Mouse (Mus musculus) adipocyte (in vitro differentiated cells): ENCODE measurements around the gene Spag17.
"Not testable (repeated sequence)": the region's sequence is repeated elsewhere in the genome, so short reads cannot be mapped to it uniquely, and the experiment has no call there.

Experiments used
- DNase-seq: peaks from one replicate; pipeline ENCODE4 v3.0.0-alpha.2; 2016; ENCODE audit warnings: low spot score

The Spag17 gene

DNA sequence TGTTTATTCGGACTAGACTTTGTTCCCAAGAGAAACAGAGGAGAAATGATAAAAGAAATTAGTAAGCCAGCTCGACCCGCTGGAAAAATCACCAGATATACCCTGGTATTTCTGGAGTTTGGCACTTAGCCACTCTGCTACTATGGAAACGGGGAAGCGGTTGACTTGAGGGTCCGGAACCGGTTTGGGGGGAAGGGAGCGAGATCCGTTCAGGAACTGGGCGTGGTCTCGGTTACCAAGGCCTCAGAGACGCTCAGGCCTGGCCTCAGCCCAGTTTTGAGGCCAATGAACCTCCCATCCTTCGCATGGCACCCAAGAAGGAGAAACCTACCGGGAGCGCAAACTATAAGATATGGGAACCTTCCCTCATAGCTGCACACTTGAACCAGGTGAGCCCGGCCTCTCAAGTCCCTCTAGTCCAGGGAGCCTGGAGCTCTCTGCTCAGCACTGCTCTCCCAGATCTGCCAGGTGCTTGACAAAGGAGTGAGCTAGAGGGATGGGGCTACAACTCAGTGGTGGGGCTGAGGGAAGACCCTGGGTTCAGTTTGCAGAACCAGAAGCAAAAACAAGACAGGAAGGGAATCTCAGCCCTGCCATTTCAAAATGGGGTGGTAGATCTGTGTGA, at the start of gene Spag17:
Gene Spag17, plus strand, starts transcription at position 220 of the 625 bp plus-strand sequence.
- DNase-seq, result no peak

DNA sequence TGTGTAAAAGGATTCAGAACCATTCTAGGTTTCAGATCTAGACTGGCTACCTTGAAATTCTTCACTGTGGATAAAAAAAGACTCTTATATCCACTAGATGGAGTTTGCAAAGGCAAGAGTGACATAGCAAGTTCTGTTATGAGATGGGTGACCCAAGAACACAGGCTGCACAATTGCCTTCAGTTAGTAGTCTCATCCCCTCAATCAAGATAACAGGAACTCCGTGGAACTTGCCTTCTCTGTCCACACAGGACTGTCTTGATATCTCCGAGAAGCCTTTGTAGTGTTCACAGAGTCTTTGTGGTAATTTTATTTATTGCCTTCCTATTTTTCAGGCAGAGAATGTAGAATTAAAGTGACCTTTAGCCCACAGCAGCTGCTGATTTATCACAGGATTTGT, 42.9 kb upstream of the Spag17 start:
- DNase-seq, result no peak

DNA sequence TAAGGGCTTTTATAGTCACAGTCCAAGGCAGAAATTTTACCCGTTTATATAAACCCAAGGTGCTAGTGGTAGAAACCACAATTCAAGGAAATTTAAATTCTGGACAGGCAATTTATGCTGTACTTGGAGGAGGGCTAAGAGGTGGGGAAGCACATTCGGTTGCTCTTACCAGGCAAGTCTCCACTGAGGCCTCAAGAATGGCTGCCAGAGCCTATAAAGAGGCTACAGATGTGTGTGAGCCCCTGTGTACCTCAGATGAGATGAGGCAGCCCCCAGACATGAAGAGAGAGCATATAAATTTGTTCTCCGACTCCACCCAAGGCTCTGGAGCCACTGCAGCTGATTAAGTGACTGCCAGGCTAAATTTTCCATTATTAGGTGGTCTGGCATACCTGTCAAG, 42.4 kb upstream of the Spag17 start:
- DNase-seq, result no peak

DNA sequence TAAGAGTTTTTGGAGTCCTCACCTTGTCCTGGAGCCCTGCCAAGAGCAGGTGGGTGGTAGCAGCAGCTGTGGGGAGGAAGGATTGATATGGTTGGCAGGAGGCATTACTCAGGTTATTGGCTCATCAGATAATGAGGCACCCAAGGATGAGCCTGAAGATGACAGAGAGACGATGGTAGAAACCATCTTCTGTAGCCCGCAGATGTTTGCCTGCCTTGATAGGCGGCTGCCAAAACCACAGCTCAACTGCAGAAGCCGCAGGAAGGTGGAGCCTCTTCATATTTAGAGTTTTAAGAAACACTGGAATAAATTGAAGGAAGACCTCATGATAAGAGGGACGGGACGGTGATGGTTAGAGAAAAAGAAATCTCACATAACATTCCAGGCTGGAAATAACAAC, 42.0 kb upstream of the Spag17 start:
- no peak for DNase-seq

DNA sequence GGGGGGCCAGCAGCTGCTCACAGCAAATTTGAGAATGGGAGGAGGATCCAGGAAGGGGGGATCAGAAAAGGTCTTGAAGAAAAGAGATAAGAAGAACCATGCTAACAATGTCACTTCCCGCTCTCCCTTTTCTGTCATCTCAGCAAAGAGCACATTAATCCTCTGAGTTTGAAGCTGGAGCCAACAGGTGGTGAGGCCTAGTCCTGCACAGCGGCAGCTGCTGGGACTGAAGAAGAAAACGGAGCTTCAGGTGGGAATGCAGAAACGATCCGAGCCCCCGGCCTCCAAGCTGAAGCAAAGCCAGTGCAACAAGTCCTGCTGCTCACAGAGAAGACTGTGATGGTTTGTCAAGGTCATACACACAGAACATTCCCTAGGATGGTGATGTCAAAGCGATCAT, 34.3 kb upstream of the Spag17 start:
- DNase-seq, result no peak

DNA sequence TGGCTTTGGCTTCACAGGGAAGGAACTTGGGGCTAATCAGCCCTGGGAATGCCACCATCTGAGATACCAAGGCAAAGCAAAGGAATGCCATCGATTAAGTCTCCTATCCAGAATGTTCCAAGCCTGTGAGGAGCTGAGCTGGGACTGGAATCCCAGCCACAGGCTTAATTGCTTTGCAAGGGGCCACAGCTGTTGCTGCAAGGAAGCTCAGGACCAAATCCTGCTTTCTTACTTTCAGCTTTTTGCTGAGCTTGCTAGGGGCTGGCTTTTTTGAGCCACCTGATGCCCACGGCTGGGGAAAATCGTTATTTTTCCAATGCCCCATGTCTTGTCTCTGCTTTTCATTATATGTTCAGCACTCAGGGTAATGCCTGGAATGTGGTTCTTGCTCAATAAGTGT, 30.6 kb upstream of the Spag17 start:
- DNase-seq, result no peak

DNA sequence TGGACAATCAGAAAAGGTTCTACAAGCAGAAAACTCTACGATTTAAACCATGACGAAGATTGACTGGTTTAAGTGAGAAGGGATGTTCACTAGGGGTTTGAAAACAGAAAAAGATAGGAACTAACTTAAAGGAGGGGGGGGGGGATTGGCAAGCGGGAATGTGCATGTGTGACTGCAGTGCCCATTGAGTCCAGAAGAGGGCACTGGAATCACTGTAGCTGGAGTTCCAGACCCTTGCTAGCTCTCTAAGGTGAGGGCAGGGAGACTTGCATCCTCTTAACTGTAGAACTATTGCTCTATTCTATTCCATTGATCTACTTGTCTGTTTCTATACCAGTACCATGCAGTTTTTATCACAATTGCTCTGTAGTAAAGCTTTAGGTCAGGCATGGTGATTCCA, 26.3 kb upstream of the Spag17 start:
- DNase-seq, result no peak

DNA sequence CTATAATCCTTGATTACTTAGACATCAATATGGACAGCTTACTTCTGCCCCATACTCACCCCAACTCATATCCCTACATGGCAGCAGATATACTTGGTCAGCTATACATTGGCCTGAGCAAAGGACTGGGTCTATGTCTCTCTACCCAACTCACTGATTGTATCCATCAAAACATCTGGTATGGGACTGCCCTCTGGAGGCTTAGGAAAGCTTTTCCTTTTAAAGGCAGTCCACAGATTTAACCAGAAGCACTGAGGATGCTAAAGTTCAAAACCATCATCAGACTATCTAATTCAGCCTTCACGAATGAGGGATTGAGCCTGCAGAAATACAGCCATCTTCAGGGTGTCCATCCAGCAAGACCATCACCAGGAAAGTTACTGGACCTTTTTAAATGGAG, 20.5 kb upstream of the Spag17 start:
- DNase-seq, result peak; percentile 16

DNA sequence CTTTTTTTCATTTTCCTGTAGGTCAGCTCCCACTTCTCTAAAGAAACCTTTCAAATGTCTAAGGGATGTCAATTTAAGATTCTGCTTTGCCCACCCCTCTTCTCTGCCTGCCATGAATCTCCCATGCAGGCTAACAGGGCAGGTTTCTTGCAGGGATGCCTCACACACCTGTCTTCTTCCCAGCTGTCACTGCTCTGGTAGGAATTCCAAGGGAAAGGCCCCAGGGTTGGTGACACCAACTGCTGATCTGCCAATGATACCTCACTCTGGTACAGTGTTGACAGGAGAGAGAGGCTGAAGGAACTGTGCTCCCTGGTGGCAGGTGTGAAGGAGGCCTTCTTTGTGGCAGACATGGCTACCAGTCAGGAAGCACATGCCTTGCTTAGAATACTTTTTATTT, 10.1 kb upstream of the Spag17 start:
- no peak for DNase-seq

DNA sequence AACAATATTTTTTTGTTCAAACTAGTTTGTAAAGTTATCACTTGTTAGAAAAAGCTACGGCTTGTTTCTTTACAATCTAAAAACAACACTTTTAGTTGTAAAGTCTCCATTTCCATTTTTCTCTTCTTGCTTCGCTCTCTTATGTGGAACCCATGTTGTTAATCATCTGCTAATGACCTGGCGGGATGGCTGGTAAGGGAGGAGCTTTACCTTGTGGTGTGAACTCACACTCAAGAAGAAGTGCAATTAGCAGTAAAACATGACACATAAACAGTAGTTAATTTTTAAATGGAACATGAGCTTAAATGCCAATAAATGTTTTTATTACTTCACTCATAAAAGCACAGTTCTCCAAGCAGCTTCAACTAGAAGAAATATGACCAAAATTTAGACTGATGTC, 3.7 kb upstream of the Spag17 start:
- DNase-seq, result no peak

DNA sequence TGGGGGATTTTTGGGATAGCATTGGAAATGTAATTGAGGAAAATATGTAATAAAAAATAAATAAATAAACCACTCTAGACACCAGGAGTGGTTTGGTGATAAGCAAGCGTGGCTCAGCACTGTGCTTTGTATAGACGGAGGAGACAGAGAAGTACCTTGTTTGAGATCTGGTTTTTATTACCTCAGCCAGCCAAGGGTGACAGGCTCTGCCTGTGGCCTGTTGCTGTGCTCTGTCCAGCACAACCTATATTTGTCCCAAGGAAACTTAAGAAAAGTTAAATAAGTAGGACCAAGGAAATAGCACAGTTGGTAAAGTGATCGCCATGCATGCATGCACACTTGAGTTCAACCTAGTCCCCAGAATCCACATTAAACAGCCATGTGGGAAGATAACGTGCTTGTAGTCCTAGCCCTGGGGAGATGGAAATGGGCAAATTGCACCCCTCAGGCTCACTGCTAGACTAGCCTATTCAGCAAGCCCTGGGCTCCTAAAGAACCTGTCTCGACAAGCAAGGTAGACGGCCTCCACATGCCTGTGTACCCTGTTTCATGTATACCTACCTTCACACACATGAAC, 1.1 kb upstream of the Spag17 start:
- no peak for DNase-seq

DNA sequence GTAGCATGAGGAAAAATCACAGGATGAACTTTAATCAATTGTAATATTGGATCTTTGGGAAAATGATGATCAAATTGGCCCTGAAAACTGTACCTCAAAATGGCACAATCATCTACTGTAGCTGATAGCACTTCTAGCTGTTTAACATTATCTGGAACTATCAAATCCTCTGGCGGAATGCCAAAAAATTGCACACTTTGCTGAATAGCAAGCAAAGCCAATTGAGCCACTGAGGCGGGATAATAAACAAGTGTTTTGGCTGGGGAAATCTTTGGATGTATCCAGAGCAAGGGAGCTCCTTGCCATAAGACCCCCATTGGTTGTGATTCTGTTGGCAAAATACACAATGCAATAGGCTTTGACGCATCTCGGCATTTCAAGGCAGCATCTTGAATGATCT, 9.5 kb downstream of the Spag17 start:
- not testable (repeated sequence) for DNase-seq

DNA sequence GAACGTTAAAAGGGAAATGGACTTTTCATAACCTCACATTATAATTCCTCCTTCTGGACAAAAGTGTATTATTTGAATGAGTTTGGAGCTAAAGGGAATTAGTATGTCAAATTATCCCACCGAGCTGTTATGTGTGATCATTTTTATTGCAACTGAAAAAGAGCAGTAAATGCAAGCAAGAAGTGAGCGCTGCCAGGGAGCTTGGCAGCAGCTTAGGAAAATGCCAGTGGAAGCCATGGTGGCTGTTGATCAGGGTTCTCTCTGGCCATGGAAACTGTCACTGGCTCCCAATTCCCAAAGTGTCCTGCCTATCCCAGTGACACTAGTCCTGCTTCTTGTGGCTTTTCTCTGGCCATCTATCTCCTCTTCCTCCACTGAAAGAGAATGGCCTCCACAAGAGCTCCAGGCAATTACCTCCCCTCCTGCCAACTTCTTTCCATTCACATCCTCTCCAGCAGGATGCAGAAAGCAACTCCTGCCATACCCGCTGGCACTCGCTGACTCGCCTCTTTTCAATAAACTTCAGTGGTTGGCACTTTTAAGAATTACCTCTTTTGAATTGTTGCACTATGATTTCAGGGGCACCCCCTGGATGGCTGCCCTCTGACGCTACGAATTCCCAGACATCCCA, 28.7 kb downstream of the Spag17 start:
- no peak for DNase-seq

DNA sequence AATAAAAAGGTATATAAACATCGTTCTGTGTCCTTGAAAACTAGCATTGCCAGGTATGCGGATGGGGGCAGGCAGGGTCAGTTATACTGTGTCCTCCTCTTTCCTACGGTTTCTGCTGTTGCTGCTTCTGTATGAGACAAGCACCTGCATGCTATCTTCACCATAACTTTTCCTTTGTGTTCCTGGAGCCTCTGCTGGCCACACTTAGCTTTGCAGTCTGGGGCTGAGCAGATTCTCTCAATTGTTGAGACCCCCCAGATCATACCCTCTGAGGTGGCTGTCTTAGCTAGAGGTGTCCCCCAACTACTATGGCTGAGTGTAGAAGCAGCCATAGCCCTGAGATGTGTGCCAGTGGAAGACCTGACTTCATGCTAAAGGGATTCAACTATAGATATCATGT, 37.7 kb downstream of the Spag17 start:
- DNase-seq, result no peak

DNA sequence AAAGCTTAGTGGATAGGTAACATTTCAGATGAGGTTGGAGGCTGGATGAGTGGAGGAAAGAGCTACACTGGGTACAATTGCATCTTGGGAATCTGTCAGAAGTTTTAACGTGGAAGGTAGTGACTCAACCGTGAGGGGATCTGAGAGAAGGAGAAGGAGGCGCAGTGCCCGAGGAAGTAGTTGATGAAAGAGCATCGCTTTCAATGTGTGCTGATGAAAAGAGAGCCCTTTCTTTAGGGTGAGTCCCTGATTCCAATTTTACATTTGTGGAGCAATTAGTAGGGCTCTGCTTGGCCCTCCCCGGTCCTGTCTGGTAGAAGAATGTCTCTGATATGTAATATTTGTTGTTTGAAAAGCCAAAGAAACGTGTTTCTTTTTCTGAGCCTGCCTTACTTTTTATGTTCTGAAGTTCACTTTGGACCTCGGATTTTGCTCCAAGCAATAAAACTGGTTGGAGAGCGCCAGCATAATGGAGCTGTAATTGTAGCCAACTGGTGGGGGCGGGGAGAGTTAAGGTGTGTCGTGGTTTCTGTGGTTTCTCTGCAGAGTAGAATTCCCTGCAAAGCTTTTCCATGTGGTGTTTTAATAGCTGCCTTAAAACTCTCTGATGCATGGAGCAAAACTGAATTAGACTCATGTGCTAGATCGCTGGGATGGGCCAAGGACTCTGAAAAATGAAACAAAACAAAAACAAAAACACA, 45.9 kb downstream of the Spag17 start:
- no peak for DNase-seq

DNA sequence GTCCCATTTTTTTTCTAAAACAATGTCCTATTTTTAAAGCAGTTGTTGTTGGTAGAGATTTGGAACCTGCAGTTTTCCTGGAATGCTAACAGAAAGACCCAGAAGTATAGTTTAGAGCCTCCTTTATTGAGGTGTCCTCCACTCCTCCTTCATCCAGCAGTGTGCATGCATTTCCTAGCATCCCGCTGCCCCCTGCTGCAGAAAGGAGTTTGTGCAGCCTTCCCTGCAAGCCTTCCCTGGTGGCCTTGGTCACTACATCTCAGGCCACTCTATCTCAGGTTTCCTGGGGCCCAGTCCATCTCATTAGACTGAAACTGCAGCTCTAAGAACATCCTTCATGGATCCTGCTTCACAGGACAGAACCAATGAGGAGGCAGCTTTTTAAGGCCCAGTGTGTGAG, 51.0 kb downstream of the Spag17 start:
- peak; percentile 17 for DNase-seq

DNA sequence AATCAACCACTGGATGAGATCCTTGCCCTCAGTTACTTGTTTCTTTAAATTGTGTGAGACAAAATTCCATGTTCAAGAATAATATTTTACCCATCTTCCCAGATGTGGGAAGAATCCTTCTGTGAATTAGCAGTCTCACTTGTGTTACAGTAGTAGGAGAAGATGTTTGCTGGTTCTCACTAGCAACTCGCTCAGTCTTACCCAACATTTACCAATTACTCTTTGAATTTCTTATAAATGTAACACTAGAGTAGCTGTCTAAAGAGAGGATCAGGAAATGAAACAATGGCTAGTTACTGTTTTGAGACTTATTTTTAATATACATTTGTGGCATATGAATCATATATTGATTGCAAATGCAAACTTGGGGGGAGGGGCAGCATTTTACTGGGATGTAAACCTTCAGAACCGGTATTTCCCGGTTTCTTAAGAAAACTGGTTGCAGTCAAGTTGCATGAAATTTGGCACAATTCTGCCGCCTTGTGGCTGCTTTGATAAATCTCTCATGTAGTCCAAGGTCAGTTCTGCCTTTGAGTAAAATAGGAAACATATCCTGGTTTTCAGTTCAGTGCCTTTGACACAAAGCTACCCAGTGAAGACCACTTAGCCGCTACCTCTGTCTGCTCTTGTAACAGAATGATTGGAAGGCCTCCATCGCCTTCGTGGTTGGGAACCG, 53.5 kb downstream of the Spag17 start:
- DNase-seq, result peak; percentile 81

DNA sequence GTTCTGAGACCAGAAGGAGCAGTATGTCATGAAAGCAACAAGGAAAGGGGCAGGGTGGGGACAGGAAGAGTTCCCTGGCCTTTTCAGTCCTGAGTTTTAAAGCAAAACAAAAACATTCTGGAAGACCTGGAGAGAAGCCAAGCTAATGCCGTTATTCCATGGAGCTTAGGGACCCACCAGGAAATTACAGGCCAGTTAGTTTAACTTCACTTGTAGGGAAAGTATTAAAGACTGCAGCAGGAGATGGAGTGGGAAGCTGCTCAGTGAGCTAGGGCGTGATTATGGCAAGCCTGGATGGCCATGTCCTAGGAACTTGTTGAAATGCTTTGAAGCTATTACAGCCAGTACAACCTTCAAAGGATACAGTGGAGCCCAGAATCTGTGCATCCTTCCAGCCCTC, 60.0 kb downstream of the Spag17 start:
- DNase-seq, result no peak

DNA sequence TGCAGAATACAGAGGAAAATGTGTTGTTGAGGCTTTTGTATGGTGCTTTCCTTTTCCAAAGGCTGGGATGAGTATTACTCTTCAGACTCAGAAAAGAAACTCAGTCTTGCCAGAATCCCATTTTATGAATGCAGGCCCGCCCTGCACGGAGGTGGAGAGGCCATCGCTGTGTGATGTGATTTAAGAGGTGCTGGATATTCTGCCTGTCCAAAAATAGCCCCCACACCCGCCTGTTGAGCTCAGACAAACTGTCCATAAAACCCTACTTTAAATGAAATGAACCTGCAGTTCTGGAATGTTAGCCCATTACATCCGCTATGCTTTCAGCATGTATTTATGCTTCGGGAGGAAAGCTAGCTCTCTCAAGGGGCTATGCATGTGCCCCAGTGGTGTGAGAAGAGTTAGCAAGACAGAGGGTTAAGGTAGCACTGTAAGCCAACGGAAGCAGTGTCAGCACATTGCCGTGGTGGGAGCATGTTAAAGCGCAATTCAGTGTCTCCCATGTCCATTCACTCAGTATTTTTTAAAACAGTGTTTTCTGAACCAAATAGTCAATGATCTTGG, 68.9 kb downstream of the Spag17 start:
- DNase-seq, result no peak

DNA sequence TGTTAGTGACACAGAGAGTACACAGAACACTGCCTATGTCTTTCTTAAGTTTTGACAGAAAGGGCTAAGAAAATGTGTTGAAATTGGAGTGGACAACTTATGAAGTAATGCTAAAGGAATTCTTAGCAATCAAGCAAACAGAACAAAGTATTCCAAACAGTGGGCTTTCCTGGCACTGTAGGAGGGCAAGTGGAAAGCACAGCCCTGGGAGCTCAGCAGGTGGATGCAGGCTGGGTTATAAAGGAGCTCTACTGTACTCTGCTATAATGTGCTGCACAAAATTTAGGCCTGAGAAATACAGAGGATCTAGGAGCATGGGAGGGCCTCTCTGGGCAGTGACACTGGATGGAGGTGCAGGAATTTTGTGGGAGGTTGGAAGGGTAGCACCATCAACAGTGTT, 71.3 kb downstream of the Spag17 start:
- no peak for DNase-seq

DNA sequence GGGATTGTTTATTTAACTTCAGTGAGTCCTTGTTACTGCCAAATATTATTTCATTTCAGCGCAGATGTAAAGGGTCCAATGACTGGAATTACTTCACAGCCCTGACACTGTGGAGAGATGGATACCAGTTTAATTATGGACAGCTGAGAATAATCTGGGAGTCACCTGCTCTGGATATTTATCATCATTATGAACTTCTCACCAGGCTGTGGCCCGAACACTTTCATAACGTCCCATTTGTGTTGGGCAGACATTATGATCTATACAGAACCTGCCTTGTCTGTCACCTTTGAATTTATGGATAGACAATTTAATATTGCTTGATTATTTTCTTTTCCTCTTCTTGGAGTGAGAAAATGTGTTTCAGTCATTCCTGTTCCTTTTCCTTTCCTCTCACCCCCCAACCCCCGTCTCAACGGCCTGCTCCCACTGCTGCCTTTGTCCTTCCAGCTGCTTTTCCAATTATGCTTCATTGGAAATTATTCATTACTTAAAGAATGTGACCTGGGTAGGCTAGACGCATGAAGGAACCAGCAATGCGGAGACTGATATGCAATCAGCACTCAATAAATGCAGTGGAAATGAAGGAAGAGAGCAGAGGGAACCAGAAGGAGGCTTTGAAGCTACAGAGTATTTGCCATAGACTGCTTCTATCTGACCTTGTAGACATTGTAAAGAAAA, 74.7 kb downstream of the Spag17 start:
- DNase-seq, result no peak

DNA sequence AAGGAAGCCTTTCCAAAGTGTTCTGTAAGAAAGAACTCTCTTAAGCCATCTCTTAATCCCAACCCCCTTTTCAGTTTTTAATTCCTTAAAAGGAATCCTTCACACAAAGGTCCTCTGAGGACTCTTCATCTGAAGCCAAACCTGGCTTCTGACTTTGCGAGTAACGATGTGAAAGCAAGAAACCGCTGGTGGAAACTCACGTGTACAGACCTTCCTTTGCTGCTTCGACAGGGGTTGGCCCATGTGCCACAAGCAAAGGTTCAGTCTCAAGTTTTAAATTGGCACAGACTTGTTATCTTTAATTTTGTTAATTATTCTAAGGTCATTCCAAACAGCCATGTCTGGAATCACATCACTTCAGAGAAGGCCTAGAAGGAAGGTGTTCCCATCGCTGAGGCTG, 79.1 kb downstream of the Spag17 start:
- no peak for DNase-seq
